Mouse (Mus musculus) kidney, embryonic 14.5 days (tissue): ENCODE measurements at regions not wholly inside any gene's neighbourhood (a gene's known extent, or its start where the extent isn't known, plus 50 kb on each side); places are given as distances from the start of the nearest gene placed in this dataset.
A peak's percentile ranks its signal among the peaks of the same experiment; 100 is the strongest.

Experiments used
- ATAC-seq: fragments of 200-750 bp; cut with Nextera tagmentation; 2 replicates; pipeline ENCODE4 v1.8.0; 2017; ENCODE audit warnings: moderate number of reproducible peaks, mild to moderate bottlenecking, moderate TSS enrichment, moderate library complexity; ENCODE audit not compliant: low FRiP score, low TSS enrichment
- H3K27ac ChIP-seq: fragments of 300-500 bp; sonication (generic); 2 replicates; pipeline ENCODE4 v1.5.1; 2014; ENCODE audit warnings: low read depth, mild to moderate bottlenecking, low read length, moderate library complexity, mixed read lengths
- H3K27me3 ChIP-seq: fragments of 300-500 bp; sonication (generic); 2 replicates; pipeline ENCODE4 v1.6.1; 2014; ENCODE audit warnings: mild to moderate bottlenecking, low read length; ENCODE audit not compliant: control insufficient read depth, insufficient read depth
- H3K36me3 ChIP-seq: fragments of 300-500 bp; sonication (generic); 2 replicates; pipeline ENCODE4 v1.6.1; 2014; ENCODE audit warnings: low read length, mixed read lengths; ENCODE audit not compliant: control insufficient read depth, insufficient read depth
- H3K4me1 ChIP-seq: fragments of 300-500 bp; sonication (generic); 2 replicates; pipeline ENCODE4 v1.6.1; 2014; ENCODE audit warnings: low read length, mixed read lengths; ENCODE audit not compliant: control insufficient read depth, insufficient read depth
- H3K4me2 ChIP-seq: fragments of 300-500 bp; sonication (generic); replicated peaks from 2 replicates; pipeline ENCODE4 v1.6.1; 2014; ENCODE audit warnings: low read depth, mild to moderate bottlenecking, low read length
- H3K4me3 ChIP-seq: fragments of 300-500 bp; sonication (generic); 2 replicates; pipeline ENCODE4 v1.5.1; 2014; ENCODE audit warnings: mild to moderate bottlenecking, low read length
- H3K9ac ChIP-seq: fragments of 300-500 bp; sonication (generic); 2 replicates; pipeline ENCODE4 v1.6.1; 2014; ENCODE audit warnings: low read depth, mild to moderate bottlenecking, low read length, moderate library complexity
- H3K9me3 ChIP-seq: fragments of 300-500 bp; sonication (generic); 2 replicates; pipeline ENCODE4 v1.6.1; 2016; ENCODE audit warnings: low read length; ENCODE audit not compliant: control insufficient read depth
- WGBS: fragments of 180-500 bp; shearing (Covaris S2); extraction: QIAGEN DNeasy Blood & Tissue Kit; methylation state at CpG from one replicate; pipeline ENCODE4 v1.1.7; 2014; 5-methylcytosine and 5-hydroxymethylcytosine counted together

GRCm38 (mm10) chr12:58804068-58804467 lies 207.7 kb downstream of the Sec23a start:
- no peak overlapping the region for H3K4me2 ChIP-seq
- H3K9me3 ChIP-seq, result no peaks in the 10 kb centered on the region
- no peaks in the 10 kb centered on the region for H3K4me1 ChIP-seq
- H3K4me3 ChIP-seq, result no peak overlapping the region
- peak; percentile 97 for ATAC-seq
- no peaks in the 10 kb centered on the region for H3K36me3 ChIP-seq
- H3K9ac ChIP-seq, result no peak overlapping the region
- WGBS, result 39% methylated on average over 6 of the region's 6 CpGs
- no peaks in the 10 kb centered on the region for H3K27me3 ChIP-seq
- no peak overlapping the region for H3K27ac ChIP-seq

- ATAC-seq, result peak; percentile 83
- Histone ChIP-seq H3K9ac (no peak overlapping the region), H3K27me3 (no peaks in the 10 kb centered on the region), H3K36me3 (no peaks in the 10 kb centered on the region), H3K4me1 (no peaks in the 10 kb centered on the region), H3K4me3 (no peak overlapping the region), H3K4me2 (no peak overlapping the region), H3K27ac (no peak overlapping the region), H3K9me3 (no peaks in the 10 kb centered on the region)
- WGBS, result 41% methylated on average over 4 of the region's 4 CpGs
These were observed 209.4 kb downstream of the Sec23a start for GRCm38 (mm10) chr12:58802410-58802809.
